Mouse (Mus musculus) activated CD4-positive, CD25-positive, alpha-beta regulatory T cell, adult 4 months (primary cell): ENCODE data around the gene Kif27. TPM values are rescaled to one million over a fixed set of nuclear protein-coding genes. Genes with fewer than 3 reads are reported as not detected.
A peak's percentile ranks its signal among the peaks of the same experiment; 100 is the strongest.

Experiments
- ATAC-seq: one replicate; pipeline ENCODE4 v1.8.0; 2017
- polyA plus RNA-seq, 2 experiments: library from polyadenylated mRNA; unstranded; fragments of 100-300 nt; shearing (Covaris generic); gene quantifications; one replicate each; pipeline ENCODE4 v1.2.1; 2017

Kif27 gene
- polyA plus RNA-seq, 2 experiments from 2014 or later, result not detected

- ATAC-seq, result no peak
Measured at GRCm38 (mm10) chr13:58276256-58276655, 82.7 kb downstream of the Kif27 start.

DNA sequence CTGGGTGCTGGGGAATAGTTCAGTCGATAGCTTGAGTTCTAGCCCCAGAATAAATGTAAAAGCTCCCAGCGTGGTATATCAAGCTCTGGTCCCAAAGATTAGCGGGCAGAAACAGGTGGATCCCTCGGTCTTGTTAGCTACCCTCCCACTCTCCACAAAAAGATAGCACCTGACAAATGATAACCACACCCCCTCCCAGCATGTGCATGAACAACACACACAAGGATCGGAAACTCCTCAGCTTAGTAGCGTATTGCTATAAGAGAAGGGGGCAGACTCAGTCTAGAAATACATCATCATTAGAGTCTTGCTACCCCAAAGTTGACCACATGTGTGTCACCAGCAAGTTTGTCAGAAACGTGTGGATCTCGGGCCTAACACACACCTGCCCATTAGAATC, 83.3 kb downstream of the Kif27 start, which contains the start of gene Gkap1:
TSS of gene Gkap1 (minus strand) at position 101 of the 400 bp plus-strand sequence.
- no peak for ATAC-seq

GRCm38 (mm10) chr13:58275076-58275475, 83.8 kb downstream of the Kif27 start:
- ATAC-seq, result no peak

DNA sequence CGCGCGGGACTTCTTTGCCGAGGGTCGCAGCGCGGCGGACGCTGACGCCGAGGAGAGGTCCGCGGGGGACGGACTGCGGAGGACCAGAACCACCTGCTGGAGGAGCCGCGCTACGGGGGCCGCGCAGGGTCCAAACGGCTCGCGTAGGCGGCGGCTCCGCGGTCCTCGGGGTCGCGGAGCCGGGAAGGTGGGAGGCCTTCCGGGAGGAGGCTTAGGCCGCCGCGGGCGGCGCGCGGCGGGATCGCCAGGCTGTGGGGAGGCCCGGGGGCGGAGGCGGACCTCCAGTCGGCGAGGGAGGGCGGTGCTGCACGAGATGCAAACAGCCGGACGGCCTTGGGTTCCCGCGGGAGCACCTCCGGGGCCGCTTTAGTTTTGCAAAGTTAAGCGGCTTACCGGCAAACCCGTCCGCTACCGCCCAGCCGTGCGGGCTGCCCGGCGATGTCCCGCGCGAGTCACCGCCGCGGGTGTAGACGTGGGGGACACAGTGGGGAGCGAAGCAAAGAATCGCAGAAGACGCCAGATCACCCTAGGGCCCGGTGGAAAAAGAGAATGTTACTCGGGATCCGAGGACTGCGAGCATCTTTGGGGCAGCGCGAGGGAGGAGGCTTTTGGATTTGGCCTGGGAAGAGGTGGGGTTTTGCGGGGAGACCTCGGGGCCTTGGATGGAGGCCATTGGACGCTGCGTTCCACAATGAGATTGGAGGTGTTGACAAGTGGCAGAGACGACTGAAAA, 84.5 kb downstream of the Kif27 start:
- peak; percentile 33 for ATAC-seq

- ATAC-seq, result peak; percentile 60
Measured at GRCm38 (mm10) chr13:58273411-58274258, 85.3 kb downstream of the Kif27 start.

GRCm38 (mm10) chr13:58266864-58267263, 92.1 kb downstream of the Kif27 start:
- ATAC-seq, result no peak

DNA sequence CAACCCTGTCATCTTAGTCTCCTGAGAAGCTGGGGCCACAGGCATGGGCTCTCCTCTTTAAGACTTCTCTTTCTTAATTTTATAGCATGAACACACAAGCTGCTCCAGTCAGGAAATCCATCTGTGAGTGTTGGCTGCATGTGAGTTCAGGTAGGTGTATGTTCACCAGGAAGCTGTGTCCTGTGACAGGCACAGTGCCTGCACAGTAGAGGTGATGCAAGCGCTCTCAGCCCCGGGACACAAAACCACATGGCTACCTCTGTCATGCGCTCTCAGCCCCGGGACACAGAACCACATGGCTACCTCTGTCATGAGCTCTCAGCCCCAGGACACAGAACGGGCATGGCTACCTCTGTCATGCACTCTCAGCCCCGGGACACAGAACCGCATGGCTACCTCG, 95.4 kb downstream of the Kif27 start:
- ATAC-seq, result no peak

- ATAC-seq, result no peak
Measured at GRCm38 (mm10) chr13:58261674-58262073, 97.2 kb downstream of the Kif27 start.

DNA sequence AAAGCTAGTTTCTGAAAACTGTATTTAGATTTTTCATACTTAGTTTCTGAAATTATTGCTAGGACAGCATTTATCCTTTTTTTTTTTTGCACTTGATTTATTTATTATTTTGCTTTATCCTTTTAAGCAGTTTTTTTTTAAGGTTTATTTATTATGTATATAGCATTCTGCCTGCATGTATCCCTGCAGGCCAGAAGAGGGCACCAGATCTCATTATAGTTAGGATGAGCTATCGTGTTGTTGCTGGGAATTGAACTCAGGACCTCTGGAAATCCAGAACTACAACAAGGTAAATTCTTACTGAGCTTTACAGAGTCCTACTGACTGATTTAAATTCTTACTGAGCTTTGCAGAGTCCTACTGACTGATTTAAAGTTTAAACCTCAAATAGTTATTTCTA, 105.7 kb downstream of the Kif27 start:
- no peak for ATAC-seq

GRCm38 (mm10) chr13:58248957-58249356, 110.0 kb downstream of the Kif27 start:
- ATAC-seq, result no peak

Other genes starting within 250 kb of the Kif27 start
- gene Klhl3, start 245.5 kb downstream of the Kif27 start, polyA plus RNA-seq, result 1 to 10 TPM; 7.0 to 9.8 TPM
- gene Hnrnpa0, start 230.6 kb downstream of the Kif27 start, polyA plus RNA-seq, result 10 to 100 TPM; 20.5 to 32.4 TPM
- 100 to 1,000 TPM; 250 to 265 TPM for gene Idnk, start 201.5 kb downstream of the Kif27 start, polyA plus RNA-seq
- 10 to 100 TPM; 15.4 to 17.0 TPM for gene Ubqln1, start 143.5 kb downstream of the Kif27 start, polyA plus RNA-seq
- gene Gkap1, start 83.4 kb downstream of the Kif27 start, polyA plus RNA-seq, result under 1 TPM; 0.22 to 0.74 TPM
- 10 to 100 TPM; 25.5 to 29.7 TPM for gene 2210016F16Rik, start 26.1 kb upstream of the Kif27 start, polyA plus RNA-seq
- 10 to 100 TPM; 24.5 to 25.2 TPM for gene Rmi1, start 43.1 kb upstream of the Kif27 start, polyA plus RNA-seq
- gene Hnrnpk, start 44.2 kb upstream of the Kif27 start, polyA plus RNA-seq, result 1,000 to 10,000 TPM; 2,185 to 2,296 TPM